Mouse (Mus musculus) neural tube, embryonic 13.5 days (tissue): ENCODE data around the gene Tmem255b. TPM values are rescaled to one million over a fixed set of nuclear protein-coding genes. Genes with fewer than 3 reads are reported as not detected.

Source experiments
- ATAC-seq: fragments of 200-750 bp; cut with Nextera tagmentation; 2 replicates; pipeline ENCODE4 v1.8.0; 2017; ENCODE audit warnings: low read depth, mild to moderate bottlenecking, moderate TSS enrichment, moderate library complexity
- H3K27ac ChIP-seq: fragments of 300-500 bp; sonication (generic); replicated peaks from 2 replicates; pipeline ENCODE4 v1.5.1; 2015; ENCODE audit warnings: moderate library complexity, mild to moderate bottlenecking, inconsistent platforms
- H3K27me3 ChIP-seq: fragments of 300-500 bp; sonication (generic); 2 replicates; pipeline ENCODE4 v1.6.1; 2015; ENCODE audit warnings: mild to moderate bottlenecking, inconsistent platforms
- H3K36me3 ChIP-seq: fragments of 300-500 bp; sonication (generic); 2 replicates; pipeline ENCODE4 v1.6.1; 2015; ENCODE audit warnings: mild to moderate bottlenecking, inconsistent platforms
- H3K4me1 ChIP-seq: fragments of 300-500 bp; sonication (generic); replicated peaks from 2 replicates; pipeline ENCODE4 v1.6.1; 2015; ENCODE audit warnings: inconsistent platforms
- H3K4me2 ChIP-seq: fragments of 300-500 bp; sonication (generic); 2 replicates; pipeline ENCODE4 v1.6.1; 2015; ENCODE audit warnings: inconsistent platforms, mild to moderate bottlenecking, moderate library complexity
- H3K4me3 ChIP-seq: fragments of 300-500 bp; sonication (generic); 2 replicates; pipeline ENCODE4 v1.5.1; 2015; ENCODE audit warnings: mild to moderate bottlenecking, inconsistent platforms
- H3K9ac ChIP-seq: fragments of 300-500 bp; sonication (generic); 2 replicates; pipeline ENCODE4 v1.6.1; 2015; ENCODE audit warnings: moderate library complexity, mild to moderate bottlenecking, inconsistent platforms
- H3K9me3 ChIP-seq: fragments of 300-500 bp; sonication (generic); 2 replicates; pipeline ENCODE4 v1.6.1; 2016; ENCODE audit warnings: inconsistent platforms
- WGBS: fragments of 180-500 bp; shearing (Covaris S2); methylation state at CpG from one replicate; pipeline ENCODE4 v1.1.7; 2015; 5-methylcytosine and 5-hydroxymethylcytosine counted together
- polyA plus RNA-seq: library from polyadenylated mRNA; unstranded; fragments of >200 nt; fragmentation: Nextera tagmentation; extraction: Ambion mirVana; gene quantifications from 2 replicates; pipeline ENCODE4 v1.2.1, GENCODE M21; 2015

Tmem255b gene
- polyA plus RNA-seq, 1 experiment from 2014 or later, result 0.68 TPM

DNA sequence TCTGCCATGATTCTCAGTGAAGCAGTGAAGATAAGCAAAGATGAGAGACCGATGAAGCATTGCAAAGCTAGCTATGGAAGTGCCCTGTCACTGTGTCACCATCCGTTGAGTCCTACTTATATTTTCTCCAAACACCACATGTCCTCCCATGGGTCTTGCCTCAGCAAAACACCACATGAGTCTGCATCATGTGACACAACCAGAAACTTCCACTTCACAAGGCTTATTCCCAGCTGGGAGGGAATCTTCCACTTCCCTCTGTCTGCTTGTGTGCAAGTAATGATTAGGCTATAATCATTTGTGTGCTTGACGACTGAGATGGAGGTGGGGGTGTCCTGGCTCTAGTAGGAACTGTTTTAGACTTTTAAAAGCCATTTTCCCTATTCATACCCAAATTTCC lies 66.2 kb downstream of the Tmem255b start:
- Histone ChIP-seq H3K9me3 (no peaks in the 10 kb centered on the region), H3K4me3 (no peak overlapping the region), H3K36me3 (no peaks in the 10 kb centered on the region), H3K27me3 (no peaks in the 10 kb centered on the region), H3K4me2 (no peak overlapping the region), H3K27ac (no peak overlapping the region), H3K4me1 (no peaks in the 10 kb centered on the region), H3K9ac (no peak overlapping the region)
- ATAC-seq, result no peak
- 79% methylated on average over 3 of the region's 3 CpGs for whole genome bisulfite sequencing

DNA sequence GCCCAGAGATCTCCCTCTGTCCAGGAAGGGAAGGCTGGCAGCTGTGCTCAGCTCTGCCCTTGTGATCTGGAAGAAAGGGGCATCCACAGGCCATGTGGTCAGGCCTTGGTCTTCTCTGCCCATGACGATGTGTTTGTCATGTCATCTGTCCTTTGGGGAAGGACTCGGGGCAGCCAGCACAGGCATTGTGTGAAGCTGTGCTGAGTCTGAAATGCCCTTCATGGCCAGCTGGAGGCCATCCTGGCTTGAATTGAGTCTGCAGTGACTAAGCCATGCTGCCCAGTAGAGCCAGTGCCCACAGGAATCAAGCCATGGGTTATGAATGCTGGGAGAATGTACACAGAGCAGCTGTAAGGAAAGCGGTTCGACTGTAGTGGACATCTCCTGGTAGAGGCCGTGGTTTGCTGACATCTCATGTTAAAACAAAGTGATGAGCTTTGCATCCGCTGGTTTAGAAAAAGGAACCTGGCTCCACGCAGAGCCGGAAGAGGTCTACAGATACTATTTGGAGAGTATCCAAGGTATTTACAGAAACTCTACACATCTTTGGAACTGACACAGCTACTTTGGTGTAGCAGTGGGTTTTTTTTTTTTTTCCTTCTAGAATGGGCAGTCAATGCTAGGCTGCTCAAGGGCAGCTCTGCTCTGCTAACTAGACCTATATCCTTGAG lies 69.1 kb downstream of the Tmem255b start:
- no peak overlapping the region for H3K27ac ChIP-seq
- 90% methylated on average over 8 of the region's 8 CpGs for WGBS
- no peaks in the 10 kb centered on the region for H3K4me1 ChIP-seq
- H3K9me3 ChIP-seq, result no peaks in the 10 kb centered on the region
- ATAC-seq, result no peak
- no peaks in the 10 kb centered on the region for H3K36me3 ChIP-seq
- no peak overlapping the region for H3K4me3 ChIP-seq
- H3K4me2 ChIP-seq, result no peak overlapping the region
- no peak overlapping the region for H3K9ac ChIP-seq
- no peaks in the 10 kb centered on the region for H3K27me3 ChIP-seq

DNA sequence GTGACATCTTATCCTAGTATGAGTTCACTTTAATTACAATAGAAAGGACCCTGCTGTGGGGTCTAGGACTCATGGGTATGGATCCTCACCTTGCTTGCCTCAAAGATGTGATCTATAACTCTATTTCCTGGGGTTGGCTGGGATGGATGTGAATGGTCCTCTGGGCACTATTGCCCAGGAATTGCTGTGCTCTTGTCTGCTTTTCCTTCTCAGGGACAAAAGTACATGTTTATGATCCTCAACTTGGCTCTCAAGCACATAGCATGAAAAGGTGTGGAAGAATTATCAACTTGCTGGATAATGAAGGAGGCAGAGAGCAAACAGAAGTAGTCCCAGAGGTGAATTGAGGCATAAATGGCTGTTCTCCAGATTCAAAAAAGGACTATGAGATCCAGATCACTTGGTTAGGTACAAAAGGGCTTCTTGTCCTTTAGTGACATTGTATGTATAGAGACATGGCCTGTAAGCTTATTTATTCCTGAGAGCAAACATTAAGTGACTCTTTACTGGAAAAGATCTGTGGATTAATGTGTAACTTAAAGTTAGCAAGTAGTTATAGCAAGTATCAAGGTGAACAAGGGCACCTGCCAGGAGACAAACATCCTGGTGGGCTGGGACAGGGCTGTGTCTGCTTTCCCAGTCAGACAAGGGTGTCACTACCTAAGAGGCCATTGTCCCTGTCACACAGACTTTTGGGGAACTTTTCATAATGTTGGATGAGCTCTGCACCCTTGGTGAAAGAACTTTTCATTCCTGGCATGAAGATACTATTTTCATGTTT lies 70.1 kb downstream of the Tmem255b start:
- ATAC-seq, result no peak
- Histone ChIP-seq H3K9ac (no peak overlapping the region), H3K27ac (no peak overlapping the region), H3K4me3 (no peak overlapping the region), H3K4me1 (no peaks in the 10 kb centered on the region), H3K4me2 (no peak overlapping the region), H3K27me3 (no peaks in the 10 kb centered on the region), H3K36me3 (no peaks in the 10 kb centered on the region), H3K9me3 (no peaks in the 10 kb centered on the region)

DNA sequence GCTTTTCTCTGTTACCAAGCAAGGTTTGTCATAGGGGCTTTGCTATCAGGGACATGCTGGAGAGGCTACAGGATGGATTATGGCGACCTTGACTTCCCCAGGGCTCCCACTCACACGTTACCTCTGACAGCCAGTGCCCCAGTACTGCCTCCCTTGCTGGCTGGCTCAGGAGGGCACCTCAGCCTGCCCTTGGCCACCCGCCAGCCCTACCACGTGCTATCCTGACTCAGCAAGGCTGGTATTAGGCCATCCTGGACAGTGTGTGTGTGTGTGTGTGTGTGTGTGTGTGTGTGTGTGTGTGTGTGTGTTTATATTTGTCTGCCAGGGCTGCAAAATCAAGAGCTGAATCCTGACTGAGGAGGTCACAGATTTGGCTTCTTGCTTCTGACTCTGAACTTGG lies 71.9 kb downstream of the Tmem255b start:
- Histone ChIP-seq H3K4me1 (no peaks in the 10 kb centered on the region), H3K9me3 (no peaks in the 10 kb centered on the region), H3K27ac (no peak overlapping the region), H3K27me3 (no peaks in the 10 kb centered on the region), H3K36me3 (no peaks in the 10 kb centered on the region), H3K4me3 (no peak overlapping the region), H3K9ac (no peak overlapping the region), H3K4me2 (no peak overlapping the region)
- 52% methylated on average over 4 of the region's 4 CpGs for WGBS
- ATAC-seq, result no peak

DNA sequence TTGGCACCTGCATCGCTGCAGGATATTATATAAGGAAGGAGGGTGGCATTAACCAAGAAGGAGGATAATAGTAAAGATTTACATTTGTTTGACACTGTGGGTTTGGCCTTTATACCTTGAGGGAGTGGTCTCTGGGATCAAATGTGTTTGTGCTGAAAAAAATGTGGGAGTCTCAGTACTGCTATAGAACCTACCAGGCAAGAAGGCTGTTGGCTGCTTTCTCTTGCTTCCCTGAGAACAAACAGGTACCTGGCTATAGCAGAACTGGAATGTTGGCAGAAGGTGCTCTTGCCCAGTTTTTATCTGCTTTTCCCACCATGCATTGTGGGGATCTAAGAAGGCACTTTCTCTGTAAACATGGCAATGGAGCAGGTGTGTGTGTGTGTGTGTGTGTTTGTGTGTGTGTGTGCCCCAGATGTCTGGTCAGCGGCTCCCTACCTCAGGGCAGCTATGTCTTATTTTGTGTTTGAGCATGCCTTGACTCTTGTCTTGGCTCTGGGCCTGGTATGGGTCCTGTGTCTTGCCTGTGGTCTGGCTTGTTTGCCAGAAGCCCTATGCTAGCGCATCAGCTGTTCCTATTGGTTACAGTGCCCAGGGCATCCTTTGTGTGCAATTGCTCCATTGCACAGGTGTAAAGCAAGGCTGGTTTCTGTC lies 72.4 kb downstream of the Tmem255b start:
- Histone ChIP-seq H3K4me2 (no peak overlapping the region), H3K4me3 (no peak overlapping the region), H3K36me3 (no peaks in the 10 kb centered on the region), H3K9me3 (no peaks in the 10 kb centered on the region), H3K27ac (no peak overlapping the region), H3K4me1 (no peaks in the 10 kb centered on the region), H3K27me3 (no peaks in the 10 kb centered on the region), H3K9ac (no peak overlapping the region)
- WGBS, result 86% methylated on average over 3 of the region's 3 CpGs
- no peak for ATAC-seq

DNA sequence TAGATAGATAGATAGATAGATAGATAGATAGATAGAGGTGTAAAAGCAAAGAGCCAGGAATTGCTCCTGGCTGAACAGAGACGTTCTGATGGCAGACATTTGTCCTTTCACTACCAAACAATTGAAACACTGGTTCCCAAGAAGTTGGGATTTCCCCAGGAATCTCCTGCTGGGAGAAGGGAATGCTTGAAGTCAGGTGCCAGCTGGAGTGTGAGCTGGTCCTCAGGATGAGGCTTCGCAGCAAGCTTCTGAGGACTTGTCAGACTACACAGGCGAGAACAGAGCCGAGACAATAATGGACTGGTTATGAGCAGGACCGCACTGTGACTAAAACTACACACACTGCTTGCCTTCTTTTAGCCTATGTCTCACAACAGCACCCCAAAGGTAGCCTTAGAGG lies 77.0 kb downstream of the Tmem255b start:
- no peaks in the 10 kb centered on the region for H3K36me3 ChIP-seq
- 65% methylated on average over 5 of the region's 5 CpGs for WGBS

DNA sequence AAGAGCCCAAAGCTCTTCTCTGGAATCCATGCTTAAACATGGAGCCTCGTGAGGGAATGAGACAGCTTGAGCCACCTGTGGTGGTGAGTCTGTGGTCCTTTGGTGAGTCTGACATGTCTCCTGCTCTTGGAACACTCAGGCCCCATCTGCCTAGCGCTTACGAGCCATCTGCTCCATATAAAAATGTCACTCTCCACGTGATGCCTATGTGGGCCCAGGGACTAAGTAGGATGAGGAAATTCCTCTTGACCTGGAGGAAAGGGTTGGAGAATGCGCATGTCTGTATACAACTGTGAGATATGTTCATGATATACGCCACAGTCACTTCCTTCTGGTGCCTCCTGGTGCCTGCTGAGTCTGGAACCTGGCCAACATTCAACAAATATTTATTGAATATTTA lies 77.7 kb downstream of the Tmem255b start:
- ATAC-seq, result no peak
- H3K4me3 ChIP-seq, result no peak overlapping the region
- H3K4me2 ChIP-seq, result no peak overlapping the region
- H3K27ac ChIP-seq, result no peak overlapping the region
- 70% methylated on average over 6 of the region's 6 CpGs for WGBS
- H3K4me1 ChIP-seq, result no peaks in the 10 kb centered on the region
- H3K27me3 ChIP-seq, result no peaks in the 10 kb centered on the region
- no peak overlapping the region for H3K9ac ChIP-seq
- H3K9me3 ChIP-seq, result no peaks in the 10 kb centered on the region
- H3K36me3 ChIP-seq, result no peaks in the 10 kb centered on the region

More for the DNA sequence above, 77.0 kb downstream of the Tmem255b start:
- Histone ChIP-seq H3K27ac (no peak overlapping the region), H3K9me3 (no peaks in the 10 kb centered on the region), H3K9ac (no peak overlapping the region), H3K27me3 (no peaks in the 10 kb centered on the region), H3K4me1 (no peaks in the 10 kb centered on the region), H3K4me3 (no peak overlapping the region), H3K4me2 (no peak overlapping the region)
- no peak for ATAC-seq

DNA sequence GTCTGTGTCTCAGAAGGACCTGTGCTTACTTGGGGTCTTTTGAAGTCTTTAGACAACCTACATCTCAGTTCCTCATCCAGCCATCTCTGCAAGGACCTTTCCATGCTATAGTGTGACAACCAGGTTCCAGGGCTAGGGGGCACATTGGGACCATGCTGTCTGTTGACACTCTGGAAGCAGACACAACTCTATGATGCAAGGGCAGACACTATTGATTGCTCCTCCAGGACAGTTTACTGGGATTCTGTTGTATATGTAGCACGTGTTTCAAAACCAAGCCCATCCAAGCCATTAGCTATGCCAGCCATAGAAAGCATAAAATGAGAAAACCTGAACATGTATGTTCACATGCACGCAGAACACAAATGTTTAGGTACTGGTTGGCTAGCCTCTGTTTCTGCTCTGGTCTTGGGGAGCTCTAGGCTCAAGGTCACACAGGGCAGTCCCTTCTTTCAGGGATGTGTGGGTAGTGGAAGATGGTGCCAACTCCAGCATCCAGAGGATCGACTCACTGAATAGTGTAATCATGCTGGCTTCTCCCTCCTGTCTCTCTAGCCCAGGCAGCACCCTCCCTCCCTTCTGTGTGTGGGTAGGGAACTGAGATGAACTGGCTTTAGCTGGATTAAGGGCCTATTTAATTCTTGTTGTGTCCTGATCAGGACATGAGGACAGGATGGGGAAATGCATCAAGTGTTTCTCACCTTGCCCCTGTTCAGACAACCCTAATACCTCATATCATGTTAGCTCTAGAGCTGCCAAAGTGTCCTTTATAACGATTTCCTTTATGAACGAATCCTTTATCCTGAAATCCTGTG lies 78.8 kb downstream of the Tmem255b start:
- Histone ChIP-seq H3K27ac (no peak overlapping the region), H3K4me3 (no peak overlapping the region), H3K4me1 (no peaks in the 10 kb centered on the region), H3K27me3 (no peaks in the 10 kb centered on the region), H3K36me3 (no peaks in the 10 kb centered on the region), H3K9ac (no peak overlapping the region), H3K9me3 (no peaks in the 10 kb centered on the region), H3K4me2 (no peak overlapping the region)
- no peak for ATAC-seq
- 86% methylated on average over 5 of the region's 5 CpGs for WGBS

DNA sequence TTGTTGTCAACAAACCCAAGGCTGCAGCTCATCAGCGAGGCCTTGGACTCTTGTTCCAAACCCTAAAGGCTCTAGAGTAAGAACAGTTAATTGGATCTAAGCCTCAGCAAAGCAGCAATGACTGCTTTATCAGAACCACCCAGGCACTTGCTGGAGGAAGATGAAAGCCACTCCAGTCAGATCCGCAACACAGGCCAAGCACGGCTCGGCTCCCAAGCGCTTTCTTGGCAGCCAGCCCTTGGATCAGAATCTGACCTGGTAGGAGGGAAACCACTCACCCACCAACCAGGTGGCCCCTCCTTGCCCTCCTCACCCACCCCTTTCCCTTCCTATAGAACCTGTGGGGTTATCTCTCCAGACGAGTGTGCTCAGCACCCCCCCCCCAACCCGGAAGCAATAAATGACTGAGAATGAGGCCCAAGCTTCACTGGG lies 81.0 kb downstream of the Tmem255b start:
- no peak overlapping the region for H3K27ac ChIP-seq
- H3K9me3 ChIP-seq, result no peaks in the 10 kb centered on the region
- WGBS, result 79% methylated on average over 7 of the region's 7 CpGs
- no peaks in the 10 kb centered on the region for H3K4me1 ChIP-seq
- no peak overlapping the region for H3K4me3 ChIP-seq
- no peaks in the 10 kb centered on the region for H3K27me3 ChIP-seq
- no peak for ATAC-seq
- H3K36me3 ChIP-seq, result no peaks in the 10 kb centered on the region
- H3K4me2 ChIP-seq, result no peak overlapping the region
- no peak overlapping the region for H3K9ac ChIP-seq

DNA sequence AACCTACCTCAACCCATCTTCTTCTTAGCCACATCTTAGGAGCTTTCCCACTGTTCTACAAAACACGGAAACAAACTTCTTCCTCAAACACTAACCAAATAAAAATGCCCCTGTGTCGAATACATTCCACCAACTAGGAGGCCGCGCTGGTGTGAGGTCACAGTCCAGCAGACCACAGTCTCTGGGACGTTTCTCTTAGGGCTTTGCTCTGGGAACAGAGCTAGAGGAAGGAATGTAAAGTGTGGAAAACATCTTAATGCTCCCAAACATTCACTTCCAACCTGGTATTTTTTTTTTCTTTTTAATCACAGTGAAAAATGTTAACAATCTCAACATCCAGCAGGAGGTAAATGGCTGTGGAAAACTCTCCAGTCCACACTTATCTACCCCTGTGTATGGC lies 81.7 kb downstream of the Tmem255b start:
- Histone ChIP-seq H3K4me3 (no peak overlapping the region), H3K9me3 (no peaks in the 10 kb centered on the region), H3K4me1 (no peaks in the 10 kb centered on the region), H3K4me2 (no peak overlapping the region), H3K9ac (no peak overlapping the region), H3K36me3 (no peaks in the 10 kb centered on the region), H3K27me3 (no peaks in the 10 kb centered on the region), H3K27ac (no peak overlapping the region)
- WGBS, result 83% methylated on average over 5 of the region's 5 CpGs
- no peak for ATAC-seq

DNA sequence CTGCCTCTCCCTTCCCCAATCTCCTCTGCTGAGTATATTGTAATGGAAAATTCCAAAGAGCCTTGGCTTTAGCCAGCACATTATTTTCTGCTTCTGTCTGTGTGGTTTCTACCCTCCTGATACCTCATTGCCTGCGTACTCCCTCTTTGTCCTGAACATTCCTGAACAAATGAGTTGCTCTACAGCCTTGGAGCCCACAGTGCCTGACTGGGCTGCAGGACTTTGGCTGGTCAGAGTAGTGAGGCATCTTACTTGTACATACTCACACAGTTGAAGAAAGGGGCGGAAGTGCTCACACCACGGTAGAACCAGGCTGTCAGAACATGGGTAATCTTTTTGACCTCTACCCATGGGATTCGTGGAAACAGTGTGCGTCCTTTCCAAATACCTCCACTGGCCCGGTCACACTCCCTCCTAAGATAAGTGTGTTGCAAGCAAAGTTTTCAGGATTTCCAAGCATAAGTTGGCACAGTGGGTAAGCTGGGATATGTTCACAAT lies 82.3 kb downstream of the Tmem255b start:
- Histone ChIP-seq H3K9me3 (no peaks in the 10 kb centered on the region), H3K4me3 (no peak overlapping the region), H3K27me3 (no peaks in the 10 kb centered on the region), H3K9ac (no peak overlapping the region), H3K4me2 (no peak overlapping the region), H3K27ac (no peak overlapping the region), H3K4me1 (no peaks in the 10 kb centered on the region), H3K36me3 (no peaks in the 10 kb centered on the region)
- 93% methylated on average over 6 of the region's 6 CpGs for WGBS
- no peak for ATAC-seq
